Mouse (Mus musculus) gastrocnemius, postnatal 14 days (tissue): ENCODE results near the gene Psmb9. TPM values are rescaled to one million over a fixed set of nuclear protein-coding genes. Genes with fewer than 3 reads are reported as not detected.

Experiments
- DNase-seq: peaks from one replicate; pipeline ENCODE4 v3.0.0; 2021; ENCODE audit warnings: mixed read lengths
- intact Hi-C: fragments of 180-260 bp; cut with DNase I; formaldehyde crosslinking; loops from one replicate; pipeline ENCODE4 v1.15.1; 2025; ENCODE audit warnings: low total_unique reads
- total RNA-seq, 2 experiments: library from RNA; stranded (reverse); gene quantifications; 2 replicates each; pipeline ENCODE4 v1.2.3; 2021

The Psmb9 gene
- total RNA-seq, 2 experiments from 2014 or later: 1.8 to 2.0 TPM

GRCm38 (mm10) chr17:34193468-34193867 lies 5.9 kb upstream of the Psmb9 start:
- DNase-seq: no peak
- intact Hi-C loops: no loop called here

GRCm38 (mm10) chr17:34192852-34193251 lies 5.3 kb upstream of the Psmb9 start:
- no peak for DNase-seq
- intact Hi-C loops: no loop called here

- intact Hi-C loops: no loop called here
- no peak for DNase-seq
Observed at GRCm38 (mm10) chr17:34188986-34189385, 1.4 kb upstream of the Psmb9 start.

GRCm38 (mm10) chr17:34188010-34188409 lies 446 bp upstream of the Psmb9 start:
- DNase-seq: no peak
- intact Hi-C loops: no loop called here

GRCm38 (mm10) chr17:34186885-34187260 lies 691 bp downstream of the Psmb9 start:
- no peak for DNase-seq
- intact Hi-C loops: no loop called here

GRCm38 (mm10) chr17:34185526-34185925 lies 2.0 kb downstream of the Psmb9 start:
- intact Hi-C loops: no loop called here
- DNase-seq: no peak

GRCm38 (mm10) chr17:34183564-34184219 lies 3.9 kb downstream of the Psmb9 start:
- no peak for DNase-seq
- intact Hi-C loops: no loop called here

- DNase-seq: no peak
- intact Hi-C loops: no loop called here
Observed at GRCm38 (mm10) chr17:34179913-34180859, 7.4 kb downstream of the Psmb9 start.

GRCm38 (mm10) chr17:34179019-34179418 lies 8.5 kb downstream of the Psmb9 start:
- DNase-seq: no peak
- intact Hi-C loops: no loop called here

- intact Hi-C loops: no loop called here
- no peak for DNase-seq
Observed at GRCm38 (mm10) chr17:34177179-34177578, 10.4 kb downstream of the Psmb9 start.

GRCm38 (mm10) chr17:34174075-34174474 lies 13.5 kb downstream of the Psmb9 start:
- DNase-seq: no peak
- intact Hi-C loops: loop anchor here (5.0 kb wide), 1 partner anchor 63 kb away; the partner anchor contains the start of gene H2-Ob

- no peak for DNase-seq
- intact Hi-C loops: loop anchor here (5.0 kb wide), 1 partner anchor 65 kb away; the partner anchor contains the start of gene H2-Ob
Observed at GRCm38 (mm10) chr17:34172528-34172927, 15.0 kb downstream of the Psmb9 start.

- intact Hi-C loops: loop anchor here (5.0 kb wide), 1 partner anchor 66 kb away; the partner anchor contains the start of gene H2-Ob
- DNase-seq: peak; percentile 67
Observed at GRCm38 (mm10) chr17:34170877-34171498, 16.6 kb downstream of the Psmb9 start.

GRCm38 (mm10) chr17:34170487-34170876 lies 17.1 kb downstream of the Psmb9 start:
- intact Hi-C loops: loop anchor here (5.0 kb wide), 1 partner anchor 67 kb away; the partner anchor contains the start of gene H2-Ob
- DNase-seq: no peak

- DNase-seq: peak; percentile 49
Observed at GRCm38 (mm10) chr17:34169279-34169678, 18.3 kb downstream of the Psmb9 start.

GRCm38 (mm10) chr17:34165033-34165730 lies 22.4 kb downstream of the Psmb9 start:
- DNase-seq: no peak
- intact Hi-C loops: loop anchor here (5.0 kb wide), 3 partner anchors 33 to 88 kb away; no protein-coding TSS in a partner anchor

More at GRCm38 (mm10) chr17:34169279-34169678, 18.3 kb downstream of the Psmb9 start:
- intact Hi-C loops: loop anchor here (5.0 kb wide), 3 partner anchors 37 to 92 kb away; no protein-coding TSS in a partner anchor

GRCm38 (mm10) chr17:34164202-34164895 lies 23.2 kb downstream of the Psmb9 start:
- intact Hi-C loops: no loop called here
- DNase-seq: peak; percentile 28

- DNase-seq: no peak
- intact Hi-C loops: no loop called here
Observed at GRCm38 (mm10) chr17:34155534-34155933, 32.0 kb downstream of the Psmb9 start.

GRCm38 (mm10) chr17:34152923-34153322 lies 34.6 kb downstream of the Psmb9 start, which contains the start of gene H2-DMb1:
Gene H2-DMb1 (plus strand): TSS chr17:34153072.
- intact Hi-C loops: no loop called here
- no peak for DNase-seq
